Mouse (Mus musculus): Measurements from ENCODE around the gene Map4k3. TPM values are rescaled to one million over a fixed set of nuclear protein-coding genes. Genes with fewer than 3 reads are reported as not detected.

Gene Map4k3
- total and polyA plus RNA-seq, 2 experiments from 2014 or later: 17.3 to 60.9 TPM

DNA sequence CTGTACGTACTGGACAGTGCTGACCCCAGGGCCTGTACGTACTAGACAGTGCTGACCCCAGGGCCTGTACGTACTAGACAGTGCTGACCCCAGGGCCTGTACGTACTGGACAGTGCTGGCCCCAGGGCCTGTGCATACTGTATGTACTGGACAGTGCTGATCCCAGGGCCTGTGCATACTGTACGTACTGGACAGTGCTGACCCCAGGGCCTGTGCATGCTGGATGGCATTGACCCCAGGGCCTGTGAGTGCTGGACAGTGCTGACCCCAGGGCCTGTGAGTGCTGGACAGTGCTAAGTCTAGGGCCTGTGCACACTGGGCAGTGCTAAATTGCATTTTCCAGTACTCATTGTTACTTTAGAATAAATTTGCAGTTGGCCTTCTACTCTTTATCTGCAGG is 31.3 kb downstream of the Map4k3 start:
- H3K4me3 ChIP-seq (ENCODE audit: low read depth, low read length): no peak overlapping the region
- no peak overlapping the region for H3K27ac ChIP-seq (ENCODE audit: low read depth, low read length)
- TF ChIP-seq CTCF (IDR thresholded peaks at IDR 0.05): no peak
- no peak for DNase-seq (ENCODE audit: low spot score)
- H3K9ac ChIP-seq (replicated peaks; ENCODE audit: low read length, poor library complexity, severe bottlenecking): no peak overlapping the region
- H3K9me3 ChIP-seq (ENCODE audit: low read length): no peaks in the 10 kb centered on the region
- peak; percentile 27; the same call in 1 of the 2 replicates for ATAC-seq (ENCODE audit: low FRiP score)
- no peak overlapping the region for H3K4me2 ChIP-seq (ENCODE audit: low read depth, low read length, poor library complexity, severe bottlenecking)
- no peaks in the 10 kb centered on the region for H3K27me3 ChIP-seq (ENCODE audit: insufficient read depth, low read length)
- WGBS: 94% methylated on average over 5 of the region's 5 CpGs
- peaks cover 9% of the 10 kb centered on the region for H3K4me1 ChIP-seq (ENCODE audit: insufficient read depth, low read length)
- no peaks in the 10 kb centered on the region for H3K36me3 ChIP-seq (ENCODE audit: insufficient read depth, low read length)

DNA sequence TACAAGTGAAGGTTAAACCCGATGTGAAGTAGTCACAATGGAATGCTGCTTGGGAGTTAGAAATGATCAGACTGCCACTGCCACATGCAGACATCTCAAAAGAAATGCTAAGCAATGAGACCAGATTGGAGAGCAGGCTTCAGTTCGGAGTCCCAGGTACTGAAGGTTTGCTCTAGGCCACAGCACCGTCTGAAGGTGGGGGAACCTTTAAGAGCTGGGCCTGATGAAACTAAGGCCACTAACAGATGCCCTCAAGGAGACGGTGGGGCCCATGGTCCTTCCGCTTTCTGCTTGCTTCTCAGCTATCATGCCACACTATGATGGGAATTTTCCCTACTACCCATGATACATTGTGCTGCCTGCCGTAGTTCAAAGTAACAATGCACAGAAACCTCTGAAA is 32.1 kb downstream of the Map4k3 start:
- DNase-seq (ENCODE audit: low spot score): no peak
- Histone ChIP-seq H3K27me3 (ENCODE audit: insufficient read depth, low read length) (no peaks in the 10 kb centered on the region), H3K4me3 (ENCODE audit: low read depth, low read length) (no peak overlapping the region), H3K4me2 (ENCODE audit: low read depth, low read length, poor library complexity, severe bottlenecking) (no peak overlapping the region), H3K4me1 (ENCODE audit: insufficient read depth, low read length) (peaks cover 9% of the 10 kb centered on the region), H3K9ac (replicated peaks; ENCODE audit: low read length, poor library complexity, severe bottlenecking) (no peak overlapping the region), H3K9me3 (ENCODE audit: low read length) (no peaks in the 10 kb centered on the region), H3K36me3 (ENCODE audit: insufficient read depth, low read length) (no peaks in the 10 kb centered on the region), H3K27ac (ENCODE audit: low read depth, low read length) (no peak overlapping the region)
- ATAC-seq (ENCODE audit: low FRiP score): no peak
- WGBS: 89% methylated on average over 6 of the region's 6 CpGs
- no peak for TF ChIP-seq CTCF (IDR thresholded peaks at IDR 0.05)

DNA sequence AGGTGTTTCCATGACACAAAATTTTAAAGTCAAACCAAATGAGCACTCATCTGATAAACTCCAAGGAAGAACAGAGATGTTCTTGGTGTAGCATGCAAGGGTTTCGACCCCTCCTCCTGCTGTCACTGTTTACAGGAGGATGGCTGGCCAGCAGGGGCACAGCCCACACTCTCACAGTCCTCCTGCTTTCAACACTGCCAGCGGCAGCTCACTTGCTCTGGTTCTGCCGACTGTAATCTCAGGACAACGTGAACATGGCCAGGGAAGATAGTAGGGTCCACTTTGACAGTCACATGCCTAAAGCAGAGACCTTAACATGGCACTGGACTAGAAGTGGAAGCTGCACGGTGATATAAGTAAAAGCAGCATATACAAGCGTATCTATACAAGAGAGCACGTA is 34.6 kb downstream of the Map4k3 start:
- ATAC-seq (ENCODE audit: low FRiP score) (no peak), DNase-seq (ENCODE audit: low spot score) (peak; percentile 26)
- no peaks in the 10 kb centered on the region for H3K27me3 ChIP-seq (ENCODE audit: insufficient read depth, low read length)
- H3K27ac ChIP-seq (ENCODE audit: low read depth, low read length): no peak overlapping the region
- no peaks in the 10 kb centered on the region for H3K36me3 ChIP-seq (ENCODE audit: insufficient read depth, low read length)
- whole genome bisulfite sequencing: 61% methylated on average over 7 of the region's 7 CpGs
- H3K4me2 ChIP-seq (ENCODE audit: low read depth, low read length, poor library complexity, severe bottlenecking): no peak overlapping the region
- no peak overlapping the region for H3K4me3 ChIP-seq (ENCODE audit: low read depth, low read length)
- TF ChIP-seq CTCF (IDR thresholded peaks at IDR 0.05): peak; percentile 23; the same call in 1 of the 2 replicates
- H3K4me1 ChIP-seq (ENCODE audit: insufficient read depth, low read length): peaks cover 5% of the 10 kb centered on the region; the same call in 1 of the 2 replicates
- H3K9me3 ChIP-seq (ENCODE audit: low read length): no peaks in the 10 kb centered on the region
- H3K9ac ChIP-seq (replicated peaks; ENCODE audit: low read length, poor library complexity, severe bottlenecking): no peak overlapping the region

DNA sequence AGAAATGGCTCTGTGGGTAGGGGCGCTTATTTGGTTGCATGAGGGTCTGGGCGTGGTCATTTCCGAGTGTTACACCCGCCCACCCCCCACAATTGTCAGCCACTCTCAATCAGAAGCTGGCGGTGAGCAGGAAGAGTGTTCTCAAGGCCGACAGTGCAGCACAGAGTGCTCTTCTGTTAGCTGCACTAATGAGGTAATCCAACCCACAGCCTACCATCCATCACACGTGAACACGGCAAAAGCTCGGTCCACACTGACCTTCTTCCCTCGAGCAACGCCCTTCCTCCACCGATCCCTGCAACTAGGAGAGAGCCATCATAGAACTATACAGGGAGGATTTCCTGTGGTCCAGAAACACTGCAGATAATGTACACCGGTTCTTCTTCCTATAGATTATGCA is 36.1 kb downstream of the Map4k3 start:
- no peaks in the 10 kb centered on the region for H3K9me3 ChIP-seq (ENCODE audit: low read length)
- no peaks in the 10 kb centered on the region for H3K27me3 ChIP-seq (ENCODE audit: insufficient read depth, low read length)
- H3K4me1 ChIP-seq (ENCODE audit: insufficient read depth, low read length): no peaks in the 10 kb centered on the region
- TF ChIP-seq CTCF (IDR thresholded peaks at IDR 0.05): no peak
- no peaks in the 10 kb centered on the region for H3K36me3 ChIP-seq (ENCODE audit: insufficient read depth, low read length)
- no peak for DNase-seq (ENCODE audit: low spot score)
- WGBS: 93% methylated on average over 13 of the region's 13 CpGs
- no peak overlapping the region for H3K27ac ChIP-seq (ENCODE audit: low read depth, low read length)
- ATAC-seq (ENCODE audit: low FRiP score): no peak
- no peak overlapping the region for H3K4me3 ChIP-seq (ENCODE audit: low read depth, low read length)
- H3K4me2 ChIP-seq (ENCODE audit: low read depth, low read length, poor library complexity, severe bottlenecking): no peak overlapping the region
- no peak overlapping the region for H3K9ac ChIP-seq (replicated peaks; ENCODE audit: low read length, poor library complexity, severe bottlenecking)

DNA sequence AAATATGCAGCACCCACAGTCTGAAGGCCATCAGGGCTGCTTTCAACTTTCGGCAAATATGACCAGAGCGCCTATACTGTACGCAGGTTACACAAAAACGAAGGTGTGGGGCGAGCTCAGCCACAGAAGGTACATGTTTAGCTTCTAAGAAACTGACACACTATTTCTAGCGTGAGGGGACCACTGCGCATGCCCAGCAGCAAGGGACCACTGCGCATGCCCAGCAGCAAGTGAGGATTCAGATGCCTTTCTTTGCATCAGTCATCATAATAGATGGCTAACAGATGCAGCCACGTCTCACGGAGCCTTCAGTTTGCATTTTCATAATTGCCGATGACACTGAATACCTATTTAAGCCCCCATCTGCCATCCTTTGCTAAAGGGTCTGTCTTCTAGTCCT is 39.6 kb downstream of the Map4k3 start:
- Histone ChIP-seq H3K27ac (ENCODE audit: low read depth, low read length) (no peak overlapping the region), H3K27me3 (ENCODE audit: insufficient read depth, low read length) (no peaks in the 10 kb centered on the region), H3K4me2 (ENCODE audit: low read depth, low read length, poor library complexity, severe bottlenecking) (no peak overlapping the region), H3K9me3 (ENCODE audit: low read length) (no peaks in the 10 kb centered on the region), H3K36me3 (ENCODE audit: insufficient read depth, low read length) (no peaks in the 10 kb centered on the region), H3K9ac (replicated peaks; ENCODE audit: low read length, poor library complexity, severe bottlenecking) (no peak overlapping the region), H3K4me3 (ENCODE audit: low read depth, low read length) (no peak overlapping the region), H3K4me1 (ENCODE audit: insufficient read depth, low read length) (no peaks in the 10 kb centered on the region)
- 81% methylated on average over 11 of the region's 11 CpGs for WGBS
- ATAC-seq (ENCODE audit: low FRiP score) (no peak), DNase-seq (ENCODE audit: low spot score) (no peak)
- TF ChIP-seq CTCF (IDR thresholded peaks at IDR 0.05): no peak

DNA sequence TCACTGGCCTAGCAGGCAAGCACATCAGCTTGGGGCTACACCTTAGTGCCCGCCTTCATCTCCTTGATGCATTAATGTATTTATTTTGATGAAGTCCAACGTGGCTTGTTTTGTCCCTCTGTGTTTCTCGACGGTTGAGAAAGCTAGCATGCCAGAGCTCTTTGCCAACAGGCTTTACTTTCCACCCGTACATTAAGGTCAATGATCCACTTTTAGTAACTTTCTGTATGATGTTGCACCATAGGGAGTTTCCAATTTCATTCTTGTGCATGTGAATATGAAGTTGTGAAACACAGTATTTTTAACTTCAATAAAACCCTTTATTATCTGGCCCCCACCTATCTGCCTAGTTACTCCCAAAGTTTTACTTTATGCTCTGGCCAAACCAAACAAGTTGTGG is 42.2 kb downstream of the Map4k3 start:
- no peaks in the 10 kb centered on the region for H3K36me3 ChIP-seq (ENCODE audit: insufficient read depth, low read length)
- no peak for TF ChIP-seq CTCF (IDR thresholded peaks at IDR 0.05)
- DNase-seq (ENCODE audit: low spot score) (no peak), ATAC-seq (ENCODE audit: low FRiP score) (no peak)
- H3K27ac ChIP-seq (ENCODE audit: low read depth, low read length): no peak overlapping the region
- H3K9ac ChIP-seq (replicated peaks; ENCODE audit: low read length, poor library complexity, severe bottlenecking): no peak overlapping the region
- H3K9me3 ChIP-seq (ENCODE audit: low read length): no peaks in the 10 kb centered on the region
- no peaks in the 10 kb centered on the region for H3K4me1 ChIP-seq (ENCODE audit: insufficient read depth, low read length)
- H3K4me2 ChIP-seq (ENCODE audit: low read depth, low read length, poor library complexity, severe bottlenecking): no peak overlapping the region
- WGBS: 93% methylated on average over 5 of the region's 5 CpGs
- no peaks in the 10 kb centered on the region for H3K27me3 ChIP-seq (ENCODE audit: insufficient read depth, low read length)
- no peak overlapping the region for H3K4me3 ChIP-seq (ENCODE audit: low read depth, low read length)

Data from midbrain, postnatal 0 days (tissue).